Mouse (Mus musculus) mouse embryonic stem cell (cell line): ENCODE results near the gene Wdr35.
"Not testable (repeated sequence)": the region's sequence is repeated elsewhere in the genome, so short reads cannot be mapped to it uniquely, and the experiment has no call there.

Experiments
- in situ Hi-C, 2 experiments: fragments of 300-500 bp; cut with MboI; formaldehyde crosslinking; loops; 1 replicate in 1 of 2; 3 replicates in 1 of 2; pipeline ENCODE4 v1.14.3; 2019 to 2020; ENCODE audit warnings: low sequenced_read_pairs in 2 of 2, low pct_unique_long_range_greater_than_20kb in 1 of 2, mixed read lengths in 1 of 2; ENCODE audit not compliant: unreplicated experiment in 1 of 2

Gene Wdr35

DNA sequence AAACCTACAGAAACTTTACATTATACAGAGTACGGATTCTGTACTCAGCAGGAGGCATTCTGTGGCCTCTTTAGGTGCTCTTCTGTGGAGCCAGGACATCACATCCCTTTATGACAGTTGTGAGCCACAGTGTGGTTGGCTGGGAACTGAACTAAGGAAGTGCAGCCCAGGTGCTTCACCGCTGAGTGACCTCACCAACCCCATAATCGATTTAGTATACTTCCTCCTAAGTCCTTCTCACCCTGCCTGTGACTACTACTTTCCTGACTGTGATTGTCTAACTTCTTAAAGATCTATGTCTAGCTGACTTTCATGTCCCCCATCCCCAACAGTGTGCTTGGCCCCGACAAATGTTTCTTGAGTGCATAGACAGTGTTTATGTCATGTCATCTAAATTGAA lies 24.6 kb downstream of the Wdr35 start:
- in situ Hi-C loops, result no loop called here

DNA sequence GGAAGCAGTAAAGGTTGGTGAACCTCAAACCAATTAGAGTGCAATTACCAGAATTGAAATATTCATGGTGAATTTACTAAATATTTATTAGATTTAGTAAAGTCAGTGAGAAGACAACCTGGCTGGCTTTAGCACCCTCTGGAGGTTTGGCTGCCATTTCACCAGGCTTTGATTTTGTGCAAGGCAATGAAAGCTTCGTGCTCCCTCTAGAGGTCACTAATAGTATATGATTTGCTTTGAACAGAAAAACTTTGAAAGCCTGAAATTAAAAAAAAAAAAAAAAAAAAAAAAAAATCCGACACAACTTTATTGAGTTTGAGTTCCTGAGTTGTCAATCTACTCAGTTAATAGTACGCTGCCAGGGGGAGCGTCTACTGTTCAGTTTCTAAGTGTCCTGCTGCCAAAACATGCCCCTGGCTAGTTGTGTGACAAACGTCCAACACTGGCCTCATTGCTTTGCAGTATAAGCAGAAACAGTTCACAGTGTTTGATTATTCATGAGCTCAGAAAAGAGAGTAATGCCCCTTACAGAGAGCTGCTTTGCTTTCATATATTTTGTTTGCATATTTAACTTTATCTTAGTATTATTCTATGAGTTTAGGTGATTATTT lies 28.5 kb downstream of the Wdr35 start:
- in situ Hi-C loops, result loop anchor here (5.0 to 10.0 kb wide), 2 partner anchors 230 to 237 kb away; partner anchors contain the start of gene Sdc1 (in 1 of the 2)

DNA sequence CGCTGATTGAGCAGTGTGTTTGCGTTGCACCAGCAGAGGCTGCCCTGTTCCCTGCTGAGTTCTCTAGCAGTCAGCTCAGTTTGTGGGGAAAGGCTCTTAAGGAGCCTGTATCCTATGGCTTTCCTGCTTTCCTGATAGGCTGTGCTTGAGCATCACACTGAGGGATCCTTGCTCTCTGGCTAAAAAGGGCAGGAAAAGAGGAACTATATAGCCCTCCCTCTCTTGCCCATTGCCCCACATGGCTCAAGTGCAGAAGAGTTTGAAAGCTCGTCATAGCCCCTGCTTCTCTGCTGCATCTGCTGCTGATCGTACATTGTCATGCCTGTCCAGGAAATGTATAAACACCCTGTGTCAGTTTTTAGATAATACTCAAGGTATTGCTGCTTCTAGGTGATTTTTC lies 33.5 kb downstream of the Wdr35 start:
- in situ Hi-C loops, result loop anchor here (5.0 to 10.0 kb wide), 2 partner anchors 120 to 242 kb away; no protein-coding TSS in a partner anchor

- in situ Hi-C loops, result loop anchor here (5.0 to 10.0 kb wide), 2 partner anchors 121 to 243 kb away; no protein-coding TSS in a partner anchor
These were observed 34.1 kb downstream of the Wdr35 start for GRCm38 (mm10) chr12:9007811-9008210.

DNA sequence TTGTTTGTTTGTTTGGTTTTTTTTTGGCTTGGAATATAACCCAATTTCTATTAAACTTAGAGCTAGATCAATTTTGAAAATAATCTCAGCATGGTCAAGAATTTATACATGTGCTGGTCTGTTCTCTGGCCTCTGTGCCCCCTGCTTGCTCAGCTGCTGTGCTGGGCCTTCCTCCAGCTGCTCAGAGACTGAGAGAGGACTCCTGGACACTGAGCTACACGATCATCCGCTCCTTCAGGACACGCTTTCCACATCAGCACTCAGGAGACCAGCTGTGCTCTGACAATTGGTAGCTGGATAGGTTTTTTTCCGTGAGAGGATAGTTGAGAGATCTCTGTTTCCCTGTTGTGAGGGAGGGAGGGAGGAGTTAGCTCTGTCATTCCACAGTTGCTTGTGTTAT lies 36.6 kb downstream of the Wdr35 start:
- in situ Hi-C loops, result no loop called here

DNA sequence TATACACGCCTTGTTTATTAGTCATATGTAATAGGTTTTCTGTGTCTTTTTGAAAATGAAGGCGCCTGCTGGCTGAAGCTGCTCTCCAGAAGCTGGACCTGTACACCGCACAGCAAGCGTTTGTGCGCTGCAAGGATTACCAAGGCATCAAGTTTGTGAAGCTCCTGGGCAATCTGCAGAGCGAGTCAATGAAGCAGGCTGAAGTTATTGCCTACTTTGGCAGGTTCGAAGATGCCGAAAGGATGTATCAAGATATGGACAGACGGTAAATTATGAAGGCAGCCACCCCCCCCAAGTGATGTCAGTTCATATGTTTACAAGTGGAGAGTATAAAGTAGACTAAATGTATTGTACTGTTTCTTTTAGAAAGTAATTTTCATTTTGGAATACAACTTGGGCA lies 42.7 kb downstream of the Wdr35 start:
- in situ Hi-C loops, result no loop called here

DNA sequence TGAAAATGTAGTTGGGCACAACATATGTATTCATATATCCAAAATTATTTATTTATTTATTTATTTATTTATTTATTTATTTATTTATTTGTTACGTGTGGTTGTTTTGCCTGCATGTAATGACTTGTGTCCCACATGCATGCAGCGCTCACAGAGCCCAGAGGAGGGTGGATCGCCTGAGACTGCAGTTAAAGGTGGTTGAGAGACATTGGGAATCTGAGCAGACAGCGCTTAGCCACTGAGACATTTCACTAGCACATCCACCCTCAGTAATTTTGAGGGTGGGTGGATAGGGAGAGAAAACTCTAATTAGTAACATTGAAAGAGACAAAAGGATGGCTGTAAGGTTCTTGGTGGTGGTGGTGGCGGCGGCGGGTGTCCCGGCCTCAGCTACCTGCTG lies 46.7 kb downstream of the Wdr35 start:
- in situ Hi-C loops, result no loop called here

GRCm38 (mm10) chr12:9020986-9021385 lies 47.3 kb downstream of the Wdr35 start:
- in situ Hi-C loops, result no loop called here

DNA sequence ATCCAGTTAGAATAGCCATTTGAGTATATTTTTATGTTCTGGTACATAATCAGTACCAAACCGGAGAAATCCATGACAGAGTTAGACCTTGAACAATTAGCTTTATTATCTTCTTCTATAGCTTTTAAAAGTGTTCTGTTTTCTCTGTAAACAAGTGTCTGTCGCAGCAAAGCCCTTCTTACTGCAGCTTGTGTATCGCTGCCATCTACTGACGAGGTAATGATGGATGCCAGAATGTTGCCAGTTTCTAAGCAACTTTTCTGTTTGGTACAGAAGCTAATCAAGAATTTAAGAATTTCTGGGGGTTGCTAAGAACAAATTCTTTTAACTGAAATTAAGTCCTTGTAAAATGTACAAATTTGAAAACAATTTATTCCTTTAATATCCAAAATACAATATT lies 49.3 kb downstream of the Wdr35 start:
- in situ Hi-C loops, result no loop called here

GRCm38 (mm10) chr12:9024071-9024470 lies 50.4 kb downstream of the Wdr35 start:
- in situ Hi-C loops, result no loop called here

- in situ Hi-C loops, result no loop called here
These were observed 51.0 kb downstream of the Wdr35 start for GRCm38 (mm10) chr12:9024736-9025135.

DNA sequence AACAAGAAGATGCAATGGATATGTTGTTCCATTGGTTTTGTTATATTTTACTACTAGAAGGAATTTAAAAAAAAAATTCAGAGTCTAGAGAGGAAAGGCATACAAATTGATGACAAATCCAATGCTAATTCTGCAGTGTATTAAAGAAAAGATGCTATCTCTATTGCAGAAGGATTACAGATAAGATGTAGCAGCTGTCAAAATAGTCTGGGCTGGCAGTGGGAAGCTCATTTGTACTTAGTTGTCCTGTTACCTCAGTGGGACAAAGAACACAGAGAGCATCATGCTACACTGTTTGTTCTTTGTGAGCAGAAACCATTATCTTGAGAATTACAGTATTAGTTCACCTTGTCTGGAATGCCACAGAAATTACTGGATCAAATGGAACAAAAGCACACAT lies 53.2 kb downstream of the Wdr35 start:
- in situ Hi-C loops, result no loop called here

DNA sequence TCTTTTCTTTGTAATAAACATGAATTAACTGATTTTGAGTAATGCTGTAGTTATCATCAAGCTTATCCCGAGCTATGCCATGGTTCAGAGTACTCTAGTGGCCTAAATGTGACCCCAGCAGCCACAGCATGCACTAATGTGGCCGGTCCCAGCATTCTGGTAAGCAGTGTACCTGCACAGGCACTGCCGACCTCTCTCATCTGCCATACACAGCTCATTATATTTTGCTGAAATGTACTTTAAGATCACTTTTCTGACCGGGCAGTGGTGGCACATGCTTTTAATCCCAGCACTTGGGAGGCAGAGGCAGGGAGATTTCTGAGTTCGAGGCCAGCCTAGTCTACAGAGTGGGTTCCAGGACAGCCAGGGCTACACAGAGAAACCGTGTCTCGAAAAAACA lies 55.1 kb downstream of the Wdr35 start:
- in situ Hi-C loops, result not testable (repeated sequence)

GRCm38 (mm10) chr12:9029506-9029887 lies 55.8 kb downstream of the Wdr35 start:
- in situ Hi-C loops, result no loop called here

- in situ Hi-C loops, result no loop called here
These were observed 56.4 kb downstream of the Wdr35 start, which contains the start of gene Ttc32 for GRCm38 (mm10) chr12:9029888-9030723. TSS of gene Ttc32 (plus strand) at chr12:9029997.

GRCm38 (mm10) chr12:9031166-9031565 lies 57.5 kb downstream of the Wdr35 start:
- in situ Hi-C loops, result no loop called here

GRCm38 (mm10) chr12:9033140-9033539 lies 59.4 kb downstream of the Wdr35 start:
- in situ Hi-C loops, result no loop called here

GRCm38 (mm10) chr12:9036409-9036808 lies 62.7 kb downstream of the Wdr35 start:
- in situ Hi-C loops, result no loop called here

DNA sequence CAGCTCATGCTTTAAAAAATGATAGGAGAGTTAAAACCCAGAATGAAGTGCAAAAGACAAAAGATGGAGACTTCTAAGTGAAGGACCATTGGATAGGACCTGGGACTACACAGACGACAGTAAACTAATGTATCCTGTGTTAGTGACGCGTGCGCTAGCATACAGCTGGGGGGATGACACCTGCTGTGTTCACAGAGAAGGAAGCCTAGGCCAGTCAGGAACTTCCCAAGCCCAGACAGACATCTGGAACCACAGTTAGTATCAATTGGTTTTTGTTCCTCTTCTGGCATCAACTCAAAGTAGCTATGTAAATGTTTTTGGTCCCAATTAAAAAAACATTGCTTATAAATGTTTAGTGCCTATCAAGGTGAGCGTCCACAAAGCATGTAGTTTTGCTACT lies 66.5 kb downstream of the Wdr35 start:
- in situ Hi-C loops, result no loop called here

GRCm38 (mm10) chr12:9040686-9041085 lies 67.0 kb downstream of the Wdr35 start:
- in situ Hi-C loops, result no loop called here
